Mouse (Mus musculus): ENCODE measurements around the gene Tmcc3.

The Tmcc3 gene

DNA sequence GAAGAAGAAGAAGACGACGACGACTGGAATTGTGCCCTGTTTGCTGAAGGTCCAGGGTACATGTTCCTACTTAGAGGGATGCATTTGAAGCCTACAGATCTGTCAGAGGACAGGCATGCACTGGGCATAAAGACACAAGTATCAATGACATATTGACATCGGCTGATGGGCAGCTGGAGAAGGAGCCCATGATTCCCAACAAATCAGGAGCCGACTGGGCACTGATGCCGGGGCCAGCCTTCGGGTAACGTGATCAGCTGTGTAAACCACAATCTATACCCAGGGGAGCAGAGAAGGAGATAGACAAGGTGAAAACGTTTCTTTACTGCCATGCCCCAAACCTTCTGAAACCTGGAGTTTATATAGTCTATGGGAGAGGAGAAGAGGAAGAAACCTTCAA lies 313.3 kb downstream of the Tmcc3 start:
- no peak for DNase-seq (ENCODE audit: extremely low read depth, low read depth)

DNA sequence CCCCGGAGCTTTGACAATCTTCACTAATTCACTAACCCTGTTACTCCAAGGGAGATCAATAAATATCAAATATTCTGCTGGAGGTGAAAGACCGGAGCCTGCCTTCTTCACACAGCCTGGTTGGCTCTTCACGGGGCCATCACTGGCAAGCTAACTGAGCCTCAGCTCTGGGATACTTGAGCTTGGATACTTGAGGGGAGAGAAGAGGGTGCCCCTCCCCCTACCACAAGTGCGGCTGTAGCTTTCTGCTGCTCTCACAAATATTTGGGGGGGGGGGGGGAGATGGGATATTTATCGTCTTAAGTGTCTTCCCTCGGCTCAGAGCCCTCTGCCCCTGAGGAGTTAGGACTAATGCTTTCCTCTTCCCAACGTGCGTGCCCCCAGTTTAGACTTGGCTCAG lies 313.9 kb downstream of the Tmcc3 start:
- DNase-seq (ENCODE audit: extremely low read depth, low read depth): no peak

DNA sequence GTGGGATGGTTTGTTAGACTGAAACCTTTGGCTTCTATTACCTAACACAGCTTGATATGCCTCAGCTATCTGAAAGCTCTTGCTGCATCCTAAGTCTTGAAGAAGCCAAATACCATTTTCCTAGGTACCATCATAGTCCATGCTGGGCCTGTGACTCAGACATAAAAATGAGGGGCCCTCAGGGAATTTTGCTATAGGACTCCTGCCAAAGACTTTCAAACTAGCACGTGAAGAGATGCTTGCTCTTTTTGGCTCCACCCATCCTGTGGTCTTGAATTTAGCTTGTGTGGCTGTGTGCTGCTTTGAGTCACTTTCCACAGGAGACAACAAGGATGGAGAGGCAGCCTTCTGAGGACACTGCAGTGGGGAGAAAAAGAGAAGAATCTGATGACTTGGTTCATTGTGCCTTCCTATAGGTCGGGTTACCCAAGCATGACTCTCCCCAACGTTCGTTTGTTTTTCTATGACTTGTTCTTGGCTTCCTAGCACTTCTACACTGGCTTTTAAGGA lies 319.1 kb downstream of the Tmcc3 start:
- no peak for DNase-seq (ENCODE audit: extremely low read depth, low read depth)

DNA sequence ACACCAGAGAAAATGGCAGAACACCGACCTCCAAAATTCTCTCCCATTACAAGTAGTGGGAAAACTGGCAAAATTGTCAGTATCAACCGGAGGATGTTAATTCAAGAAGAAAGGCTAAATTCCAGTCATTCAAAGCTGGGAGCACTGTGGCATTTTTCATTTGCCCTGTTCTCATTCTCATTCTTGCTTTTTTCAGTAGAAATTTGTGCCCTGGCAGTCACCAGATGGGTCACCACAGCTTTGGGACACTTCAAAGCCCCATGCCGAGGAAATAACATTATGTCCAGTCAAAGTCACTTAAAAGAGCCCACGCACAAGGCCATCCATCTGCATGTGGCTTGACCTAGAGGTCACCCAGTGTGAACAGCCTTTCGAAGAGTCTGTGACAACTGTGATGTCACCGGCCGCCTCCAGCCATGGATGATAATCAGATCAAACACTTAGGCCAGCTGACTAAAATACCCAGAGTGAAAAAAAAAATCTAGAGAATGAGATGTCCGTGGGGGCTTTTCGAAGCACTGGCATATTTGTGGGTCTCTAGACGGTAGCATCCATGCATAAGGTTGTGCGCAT lies 319.9 kb downstream of the Tmcc3 start:
- DNase-seq (ENCODE audit: extremely low read depth, low read depth): no peak

DNA sequence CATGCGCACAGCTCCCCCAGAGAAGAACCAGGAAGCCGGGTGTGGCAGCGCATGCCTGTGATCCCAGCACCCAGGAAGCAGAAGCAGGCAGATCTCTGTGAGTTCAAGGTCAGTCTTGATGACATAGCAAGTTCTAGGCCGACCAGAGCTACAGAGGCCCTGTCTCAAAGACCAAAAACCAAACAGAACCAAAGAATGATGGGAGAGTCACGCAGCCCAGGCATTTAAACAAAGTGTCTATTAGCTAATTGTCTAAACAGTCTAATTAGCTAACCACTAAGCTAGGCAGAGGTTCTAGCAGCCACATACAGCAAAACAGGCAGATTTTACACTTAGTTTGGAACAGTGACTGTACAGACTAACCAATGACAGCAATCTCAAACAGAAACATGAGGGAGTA lies 320.5 kb downstream of the Tmcc3 start:
- DNase-seq (ENCODE audit: extremely low read depth, low read depth): no peak

DNA sequence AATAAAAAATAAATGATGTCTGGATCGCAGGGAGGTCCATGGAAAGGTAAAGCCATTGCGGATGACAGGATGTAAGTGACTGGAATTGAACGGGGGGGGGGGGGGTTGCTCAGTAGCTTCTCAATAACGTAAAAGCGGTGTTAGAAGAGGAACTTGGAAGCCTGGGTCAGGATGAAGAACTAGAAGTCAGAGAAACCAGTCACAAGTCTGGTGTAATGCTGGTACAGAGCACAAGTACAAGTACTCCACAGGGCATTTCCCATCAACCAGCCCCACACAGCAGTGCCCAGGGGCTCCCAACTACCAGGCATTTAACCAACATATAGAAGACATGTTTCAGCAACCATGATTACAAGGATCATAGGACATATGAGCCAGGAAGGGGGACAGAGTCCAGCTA lies 326.9 kb downstream of the Tmcc3 start:
- no peak for DNase-seq (ENCODE audit: extremely low read depth, low read depth)

DNA sequence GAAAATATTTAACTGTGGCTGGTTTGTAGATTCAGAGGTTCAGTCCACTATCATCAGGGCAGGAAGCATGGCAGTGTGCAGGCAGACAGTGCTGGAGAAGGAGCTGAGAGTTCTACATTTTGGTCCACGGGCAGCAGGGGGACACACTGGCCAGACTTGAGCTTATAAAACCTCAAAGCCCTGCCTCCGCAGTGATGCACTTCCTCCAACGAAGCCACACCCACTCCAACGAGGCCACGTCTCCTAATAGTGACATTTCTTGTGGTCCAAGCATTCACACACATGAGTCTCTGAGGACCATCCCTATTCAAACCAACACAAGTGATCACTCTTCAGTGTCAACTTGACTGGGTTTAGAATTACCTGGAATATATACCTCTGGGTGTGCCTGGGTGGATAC lies 327.5 kb downstream of the Tmcc3 start:
- peak; percentile 7 for DNase-seq (ENCODE audit: extremely low read depth, low read depth)

DNA sequence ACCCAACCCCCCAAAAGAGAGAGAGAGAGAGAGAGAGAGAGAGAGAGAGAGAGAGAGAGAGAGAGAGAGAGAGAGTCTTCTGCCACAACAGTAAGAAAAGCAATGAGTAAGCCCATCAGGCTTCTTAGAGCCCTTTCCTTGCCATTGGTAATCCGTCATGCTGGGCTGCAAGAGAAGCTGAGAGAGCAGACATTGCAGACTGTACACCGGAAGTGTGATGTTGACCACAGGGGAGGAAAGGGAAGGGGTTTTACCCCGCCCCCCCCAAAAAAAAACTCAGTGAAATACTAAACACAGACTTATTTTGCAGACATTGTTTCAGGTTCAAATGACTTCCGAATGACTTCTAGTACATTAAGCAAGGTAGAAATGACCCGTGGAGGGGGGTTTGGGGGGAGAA lies 328.3 kb downstream of the Tmcc3 start:
- DNase-seq (ENCODE audit: extremely low read depth, low read depth): no peak
